Mouse (Mus musculus): ENCODE results near the gene Brd3.
"Not testable (repeated sequence)": the region's sequence is repeated elsewhere in the genome, so short reads cannot be mapped to it uniquely, and the experiment has no call there.

Gene Brd3

DNA sequence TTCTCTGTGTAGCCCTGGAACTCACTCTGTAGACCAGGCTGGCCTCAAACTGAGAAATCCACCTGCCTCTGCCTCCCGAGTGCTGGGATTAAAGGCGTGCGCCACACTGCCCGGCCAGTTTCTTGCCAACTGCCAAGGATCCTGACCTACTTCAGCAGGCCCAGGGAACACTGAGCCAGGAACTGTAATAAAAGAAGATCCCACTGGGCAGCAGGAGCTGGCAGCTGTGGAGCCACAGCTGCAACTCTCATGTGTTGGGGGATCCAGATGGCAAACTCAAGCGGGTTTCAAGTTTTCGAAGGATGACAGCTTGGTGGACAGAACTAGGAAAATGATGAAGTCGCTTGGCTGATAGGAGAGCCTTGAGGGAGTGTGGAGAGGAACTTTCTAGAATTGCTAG lies 3.2 kb upstream of the Brd3 start:
- no peak for DNase-seq

DNA sequence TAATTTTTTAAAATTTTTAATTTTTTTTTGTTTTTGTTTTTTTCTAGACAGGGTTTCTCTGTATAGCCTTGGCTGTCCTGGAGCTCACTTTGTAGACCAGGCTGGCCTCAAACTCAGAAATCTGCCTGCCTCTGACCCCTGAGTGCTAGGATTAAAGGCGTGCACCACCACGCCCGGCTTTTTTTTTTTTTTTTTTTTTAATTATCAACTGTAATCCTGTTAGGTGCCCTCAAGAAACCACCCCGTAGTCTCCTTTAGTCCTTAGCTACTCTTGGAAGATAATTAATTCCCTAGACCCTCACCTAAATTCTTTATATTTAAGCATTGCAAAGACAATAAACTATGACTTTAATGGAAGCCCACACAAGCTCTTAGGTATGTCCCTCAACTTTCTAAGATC lies 804 bp downstream of the Brd3 start:
- not testable (repeated sequence) for DNase-seq

DNA sequence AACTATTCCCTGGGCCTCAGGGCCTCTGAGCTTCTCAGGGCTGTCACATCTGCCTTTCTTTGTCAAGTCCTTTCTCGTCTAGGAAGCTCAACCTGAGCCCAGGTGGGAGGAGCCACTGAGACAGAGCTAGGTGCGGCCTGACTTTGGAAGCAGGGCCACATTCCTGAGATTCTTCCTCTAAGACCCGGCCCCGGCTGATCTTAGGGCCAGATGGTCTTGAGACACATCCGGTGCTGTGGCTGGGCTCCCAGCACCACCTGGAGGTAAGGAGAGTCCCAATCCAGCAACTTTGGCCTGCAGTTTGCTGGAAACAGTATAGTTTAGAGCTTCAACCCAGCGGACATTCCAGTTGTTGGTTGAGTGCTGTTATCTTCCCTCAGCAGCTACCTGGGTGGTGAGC lies 1.9 kb downstream of the Brd3 start:
- peak; percentile 94 for DNase-seq

DNA sequence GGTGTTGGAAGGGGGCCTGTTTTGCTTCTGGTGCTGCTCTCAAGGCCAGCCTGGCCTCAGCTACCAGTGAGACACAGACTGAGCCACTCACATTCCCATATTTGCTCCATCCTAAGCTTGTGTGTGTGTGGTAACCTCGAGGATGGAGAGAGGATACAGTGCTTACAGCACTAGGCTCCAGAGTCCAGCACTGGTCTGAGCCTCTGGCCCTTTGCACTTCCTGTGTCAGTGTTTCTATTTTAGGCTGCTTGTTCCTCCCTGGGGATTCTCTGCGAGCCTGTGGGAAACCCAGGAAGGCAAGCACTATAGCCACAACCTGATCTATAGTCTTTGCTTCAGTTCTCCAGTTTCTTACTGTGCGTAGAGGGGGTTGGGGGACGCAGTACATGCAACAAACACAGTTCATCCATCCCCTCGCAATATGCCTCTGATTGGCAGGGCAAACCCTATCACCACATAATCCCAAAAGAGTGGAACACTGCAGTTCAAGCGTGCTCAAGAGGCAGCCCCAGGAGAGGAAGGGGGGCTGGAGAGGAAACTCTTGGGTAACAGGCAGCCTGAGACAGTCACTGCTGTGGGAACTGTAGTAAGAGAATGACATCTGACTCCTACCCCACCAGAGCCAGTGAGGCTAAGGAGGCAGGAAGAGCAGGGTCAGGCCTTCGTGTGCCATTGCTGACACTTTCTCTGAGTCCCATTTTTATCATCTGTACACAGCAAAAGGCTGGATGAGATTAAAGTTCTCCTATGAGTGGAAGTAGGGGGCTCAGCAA lies 3.2 kb downstream of the Brd3 start:
- peak; percentile 97 for DNase-seq

DNA sequence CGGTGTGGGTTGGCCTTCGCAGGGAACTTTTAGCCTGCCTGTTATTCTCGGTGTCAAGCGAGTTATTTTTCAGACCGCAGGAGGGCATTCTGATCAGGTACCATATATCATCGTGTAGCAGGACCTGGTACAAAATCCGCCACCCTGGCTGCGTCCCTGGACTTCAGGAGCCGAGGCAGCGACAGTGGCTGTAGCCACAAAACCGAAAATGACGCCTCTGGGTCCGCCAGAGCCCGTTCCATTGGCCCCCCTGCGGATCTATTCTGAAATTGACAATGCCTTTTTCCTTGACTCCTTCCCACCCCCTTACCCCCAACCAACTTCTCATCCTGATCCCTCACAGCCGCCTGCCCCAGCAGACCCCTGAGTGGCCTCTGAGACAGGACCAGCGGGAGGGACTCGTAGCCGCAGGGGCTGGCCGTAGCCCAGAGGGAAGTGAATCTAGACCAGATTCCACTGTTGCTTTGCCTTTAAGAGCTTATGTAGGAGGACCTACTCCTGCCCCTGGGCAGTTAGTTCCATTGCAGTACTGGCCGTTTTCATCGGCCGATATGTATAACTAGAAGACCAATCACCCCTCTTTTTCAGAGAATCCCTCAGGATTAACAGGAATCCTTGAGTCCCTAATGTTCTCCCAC lies 11.0 kb downstream of the Brd3 start:
- DNase-seq: no peak

DNA sequence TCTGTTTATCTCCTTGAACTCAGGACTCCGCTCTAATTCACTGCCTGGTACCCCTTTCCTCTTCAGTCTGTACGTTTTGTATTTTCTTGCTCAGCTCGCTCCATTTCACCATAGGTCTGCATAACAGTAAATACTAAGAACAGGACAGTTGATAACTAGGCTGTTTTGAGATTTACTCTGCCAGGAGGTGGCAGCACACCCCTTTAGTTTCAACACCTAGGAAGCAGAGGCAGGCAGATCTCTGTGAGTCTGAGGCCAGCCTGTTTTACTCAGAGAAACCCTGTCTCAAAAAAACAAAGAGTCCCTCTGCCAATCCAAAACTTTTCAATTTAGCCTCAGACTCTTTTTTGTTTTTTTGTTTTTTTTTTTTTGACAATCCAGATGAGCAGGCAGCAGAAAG lies 13.5 kb downstream of the Brd3 start:
- DNase-seq: no peak

DNA sequence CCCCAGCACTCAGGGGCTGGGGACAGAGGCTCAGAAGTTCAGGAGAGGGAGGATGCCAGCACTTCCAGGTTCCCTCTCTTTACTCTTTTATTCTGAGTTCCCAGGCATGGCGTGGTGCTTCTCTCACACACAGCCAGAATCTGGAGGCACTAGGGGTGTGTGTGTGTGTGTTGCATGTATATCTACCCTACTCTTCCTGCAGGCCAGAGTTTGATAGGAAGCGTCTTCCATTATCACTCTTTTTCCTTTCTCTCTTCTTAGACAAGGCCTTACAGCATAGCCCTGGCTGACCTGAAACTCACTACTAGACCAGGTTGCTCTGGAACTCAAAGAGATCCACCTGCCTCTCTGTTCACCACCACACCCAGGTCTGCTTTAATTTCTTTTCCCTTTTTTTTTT lies 16.5 kb downstream of the Brd3 start:
- no peak for DNase-seq

DNA sequence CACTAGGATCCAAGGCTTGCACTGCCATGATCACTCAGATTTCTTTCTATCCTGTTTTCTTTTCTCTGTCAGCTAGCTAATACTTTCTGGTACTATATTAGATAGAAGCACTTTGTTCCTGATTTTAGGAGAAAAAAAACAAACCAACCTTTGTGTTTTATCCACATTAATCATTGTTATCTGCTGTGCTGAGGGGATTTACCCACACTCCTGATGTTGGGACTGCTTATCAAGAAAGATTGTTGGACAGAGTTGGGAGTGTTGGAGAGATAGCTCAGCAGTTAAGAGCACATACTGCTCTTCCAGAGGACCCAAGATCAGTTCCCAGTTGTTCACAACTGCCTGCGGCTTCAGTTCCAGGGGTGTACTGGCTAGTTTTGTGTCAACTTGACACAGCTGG lies 19.1 kb downstream of the Brd3 start:
- no peak for DNase-seq

DNA sequence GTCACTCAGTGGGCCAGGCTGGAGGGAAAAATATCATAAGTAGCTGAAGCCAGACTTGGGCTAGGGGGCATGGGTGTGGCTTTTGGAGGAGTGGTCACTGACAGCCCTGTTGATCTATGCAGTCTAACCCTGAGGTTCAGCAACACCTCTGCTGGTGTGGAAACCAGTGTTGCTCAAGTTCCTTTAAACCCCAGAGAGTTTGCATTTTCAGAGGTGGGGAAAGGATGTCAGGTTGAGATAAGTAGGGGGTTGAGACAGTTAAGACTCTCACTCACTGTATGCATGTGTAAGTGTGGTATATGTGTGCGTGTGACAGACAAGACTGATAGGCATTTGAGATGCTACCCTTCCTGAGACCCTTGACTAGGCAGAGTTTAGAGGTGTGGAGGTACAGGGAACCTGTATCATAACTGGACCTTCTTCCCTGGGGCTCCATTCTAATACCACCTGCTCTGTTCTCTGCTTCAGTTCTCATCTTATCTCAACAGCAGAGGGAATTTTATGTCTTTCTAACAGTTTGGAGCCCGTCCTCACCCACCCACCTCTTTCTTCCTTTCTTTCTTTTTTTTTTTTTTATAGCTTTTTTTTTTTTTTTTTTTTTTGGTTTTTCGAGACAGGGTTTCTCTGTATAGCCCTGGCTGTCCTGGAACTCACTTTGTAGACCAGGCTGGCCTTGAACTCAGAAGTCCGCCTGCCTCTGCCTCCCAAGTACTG lies 20.0 kb downstream of the Brd3 start:
- peak; percentile 83 for DNase-seq

DNA sequence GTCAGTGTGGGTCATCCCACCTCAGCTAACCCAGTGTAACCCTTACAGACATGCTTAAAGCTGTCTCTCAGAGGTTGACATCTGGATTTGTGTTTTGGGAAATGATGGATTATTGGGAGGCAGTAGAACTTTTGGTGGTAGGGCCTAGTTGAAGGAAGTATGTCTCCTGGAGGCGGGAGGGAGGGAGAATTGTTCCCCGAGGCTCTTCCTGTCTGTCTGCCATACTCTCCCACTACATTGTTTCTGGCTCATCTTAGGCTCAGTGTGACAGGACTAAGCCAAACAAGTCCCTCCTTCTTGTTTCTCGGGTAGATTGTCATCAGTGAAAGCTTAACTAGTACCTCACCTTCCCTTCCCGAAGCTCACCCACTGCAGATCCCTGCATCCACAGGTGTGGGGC lies 20.7 kb downstream of the Brd3 start:
- no peak for DNase-seq

DNA sequence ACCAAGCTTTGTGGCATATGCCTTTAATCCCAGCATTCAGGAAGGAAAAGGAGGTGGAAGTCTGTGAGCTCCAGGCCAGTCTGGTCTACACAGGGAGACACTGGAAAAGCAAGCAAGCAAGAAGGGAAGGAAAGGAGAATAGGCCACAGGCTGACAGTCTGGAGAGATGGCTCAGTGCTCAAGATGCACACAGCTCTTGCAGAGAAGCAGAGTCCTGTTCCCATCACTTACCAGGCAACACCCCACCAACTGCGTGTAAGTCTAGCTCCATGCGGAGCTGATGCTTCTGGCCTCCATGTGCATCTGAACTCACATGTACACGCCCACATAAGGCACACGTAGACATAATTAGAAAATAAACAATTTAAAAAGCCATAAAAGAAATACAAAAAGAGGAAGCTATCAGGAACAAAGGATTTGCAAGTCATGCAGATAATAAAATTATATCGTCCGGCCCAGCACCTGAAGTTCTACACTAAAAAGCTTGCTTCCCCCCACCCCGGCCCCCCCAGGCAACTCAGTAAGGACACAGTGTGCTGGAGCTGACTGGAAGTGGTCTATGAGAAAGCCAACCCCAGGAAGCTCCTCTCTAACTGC lies 25.1 kb downstream of the Brd3 start:
- DNase-seq: no peak

DNA sequence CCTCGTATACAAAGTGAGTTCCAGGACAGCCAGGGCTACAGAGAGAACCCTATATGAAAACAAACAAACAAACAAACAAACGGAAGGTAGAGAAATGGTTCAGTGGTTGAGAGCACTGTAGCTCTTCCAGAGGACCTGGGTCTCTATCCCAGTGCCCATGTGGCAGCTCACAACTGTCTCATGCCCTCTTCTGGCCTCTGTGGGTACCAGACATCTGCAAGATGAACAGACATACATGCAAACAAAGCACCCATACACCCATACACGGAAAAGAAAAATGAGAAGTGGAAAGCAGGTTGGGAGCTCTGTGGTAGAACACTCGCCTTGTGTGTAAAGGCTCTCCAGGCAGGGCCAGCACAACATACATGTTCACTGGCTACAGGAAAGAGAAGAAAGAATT lies 27.1 kb downstream of the Brd3 start:
- DNase-seq: peak; percentile 85

DNA sequence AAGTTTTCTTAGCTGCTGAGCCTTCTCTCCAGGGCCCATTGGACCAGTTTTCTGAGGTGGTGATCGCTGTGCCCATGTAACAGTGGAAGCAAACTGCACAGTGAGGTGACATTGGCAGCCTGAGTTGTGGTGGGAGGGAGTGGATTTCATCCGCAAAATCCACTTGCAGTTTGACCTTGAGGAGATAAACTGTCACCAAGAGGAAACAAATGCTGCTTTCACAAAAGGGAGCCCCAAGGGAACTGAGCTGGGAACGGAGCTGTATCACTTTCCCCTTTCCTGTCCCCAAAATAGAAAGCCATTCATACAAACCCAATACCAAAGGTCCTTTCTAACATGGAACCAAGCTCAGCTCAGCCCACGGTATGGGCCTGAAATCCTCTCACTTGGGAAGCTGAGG lies 27.6 kb downstream of the Brd3 start:
- DNase-seq: peak; percentile 92

DNA sequence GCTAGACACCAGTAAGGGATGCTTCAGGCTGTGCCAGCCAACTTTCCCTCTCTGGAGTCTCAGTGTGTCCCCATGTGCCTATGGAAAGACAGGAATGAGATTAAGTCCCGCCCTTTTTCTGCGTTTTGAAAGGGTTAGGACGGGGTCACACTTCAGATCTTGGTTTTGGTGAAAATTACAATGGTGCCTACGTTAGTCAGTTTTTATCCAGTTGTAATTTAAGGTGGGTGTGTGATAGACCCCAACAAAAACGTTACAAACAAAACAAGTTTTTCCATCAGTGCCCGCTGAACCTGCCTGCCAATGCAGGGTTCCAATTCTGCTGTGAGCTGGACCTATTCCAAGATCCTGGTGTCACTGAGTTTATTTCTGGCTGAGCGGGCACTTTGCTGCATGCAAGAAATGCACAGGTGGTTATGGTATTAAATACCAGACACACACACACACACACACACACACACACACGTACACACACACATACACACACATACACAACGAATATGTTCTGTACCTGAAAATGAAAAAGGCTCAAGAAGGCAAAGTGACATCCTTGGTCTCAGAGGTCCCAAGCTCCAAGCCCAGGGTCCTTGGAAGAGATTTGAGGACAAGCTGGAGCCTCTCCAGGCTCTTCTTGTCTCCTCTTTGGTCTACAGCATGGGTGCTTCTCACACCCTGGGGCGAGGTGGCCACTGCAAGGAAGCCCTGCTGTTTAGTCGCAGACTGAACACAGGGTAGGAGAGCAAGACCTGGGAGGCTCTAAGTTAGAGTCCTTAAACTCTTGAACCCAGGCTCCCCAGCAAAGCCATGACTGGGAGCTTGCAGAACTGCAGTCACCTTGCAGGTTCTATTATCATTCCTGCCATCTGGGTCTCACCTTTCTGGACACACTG lies 30.9 kb downstream of the Brd3 start:
- peak; percentile 89 for DNase-seq

DNA sequence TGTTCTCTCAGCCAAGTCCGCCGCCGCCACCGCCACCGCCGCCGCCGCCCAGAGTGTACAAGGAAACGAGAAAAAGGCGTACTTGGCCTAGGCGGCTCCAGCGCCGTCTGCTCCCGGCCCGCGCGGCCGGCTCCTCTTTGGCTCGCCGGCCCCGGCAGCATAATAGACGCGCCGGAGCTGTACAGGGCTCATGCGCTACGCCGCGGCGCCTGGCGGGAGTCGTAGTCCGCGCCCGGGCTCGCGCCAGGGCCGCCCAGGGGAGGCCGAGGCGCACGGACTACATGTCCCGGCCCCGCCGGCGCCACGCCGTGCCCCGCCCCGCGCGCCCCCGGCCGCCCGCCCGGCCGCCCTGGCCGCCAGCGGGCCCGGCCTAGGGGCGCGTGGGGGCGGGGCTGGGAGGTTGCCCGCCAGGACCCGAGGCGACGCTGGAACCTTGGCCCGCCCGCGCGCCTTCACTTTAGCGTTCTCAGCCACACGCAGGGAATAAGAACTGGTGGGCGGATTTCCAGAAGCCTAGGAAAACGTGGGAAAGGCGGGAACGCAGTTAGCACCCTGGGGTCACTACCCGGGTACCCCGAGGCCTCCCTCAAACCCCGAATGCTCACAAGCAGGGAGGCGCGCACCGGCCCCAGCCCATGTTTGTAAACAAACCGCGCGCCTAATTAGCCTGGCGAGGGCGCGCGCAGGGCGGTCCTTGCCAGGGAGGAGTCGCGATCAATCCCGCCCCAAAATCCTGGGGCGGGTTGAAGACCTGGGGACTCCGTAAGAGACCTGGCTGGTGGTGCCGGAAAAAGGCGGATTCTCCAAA lies 31.8 kb downstream of the Brd3 start:
- DNase-seq: peak; percentile 100

DNA sequence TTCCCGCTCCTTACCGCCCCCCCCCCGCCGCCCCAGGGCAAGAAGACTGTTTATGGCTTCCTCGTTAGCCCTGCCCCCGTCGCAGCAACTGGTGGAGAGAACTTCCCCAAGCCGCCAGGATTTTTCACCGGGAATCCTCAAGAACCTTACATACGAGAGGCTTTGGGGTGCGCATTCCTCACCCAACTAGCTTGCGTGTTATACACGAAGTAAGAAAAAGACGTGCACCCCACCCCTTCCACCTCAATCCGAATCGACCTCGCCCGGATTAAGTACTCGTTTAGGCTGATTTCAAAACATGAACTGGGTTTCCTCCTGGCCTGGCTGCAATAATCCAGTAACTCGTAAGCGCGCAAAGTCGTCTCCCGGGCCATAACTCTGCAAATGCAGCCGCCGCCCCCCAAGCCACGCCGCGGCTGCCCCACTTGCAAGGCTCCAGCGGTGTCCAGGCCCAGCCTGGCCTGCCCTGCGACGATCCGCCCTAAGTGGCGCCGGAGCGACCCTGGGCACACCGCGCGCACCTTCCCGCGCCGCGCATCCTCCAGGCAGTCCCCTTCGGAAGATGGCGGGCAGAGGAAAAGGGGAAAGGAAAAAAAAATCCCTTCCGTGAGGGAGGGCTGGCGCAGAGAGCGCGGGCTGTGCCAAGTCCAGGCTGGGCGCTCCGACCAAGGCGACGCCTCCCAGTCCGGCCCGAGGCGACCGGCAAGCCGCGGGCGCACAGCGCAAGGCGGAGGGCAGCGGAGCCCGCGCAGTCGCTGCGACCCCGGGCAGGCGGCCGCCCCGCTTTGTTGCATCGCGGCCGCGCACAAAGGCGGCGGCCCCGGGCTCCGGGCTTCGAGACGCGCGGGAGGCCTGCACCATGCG lies 32.6 kb downstream of the Brd3 start:
- peak; percentile 95 for DNase-seq

DNA sequence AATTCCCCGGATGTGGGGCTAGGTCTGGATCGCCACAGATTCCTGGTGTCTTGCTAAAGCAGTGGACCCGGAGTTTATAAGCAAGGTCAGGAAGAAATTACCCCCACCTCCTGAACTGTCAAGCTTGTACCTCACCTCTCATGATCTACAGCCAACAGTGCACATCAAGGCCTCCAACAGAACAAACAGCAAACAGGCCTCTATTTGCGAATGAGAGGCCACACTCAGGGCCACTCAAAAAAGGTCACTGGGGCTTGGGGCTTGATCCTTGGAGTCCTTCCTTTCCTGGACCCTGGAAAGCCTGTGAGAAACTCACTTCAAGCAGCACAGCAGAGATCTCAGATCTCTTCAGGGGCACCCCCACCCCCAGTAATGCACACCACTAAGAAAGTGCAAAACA lies 33.6 kb downstream of the Brd3 start:
- peak; percentile 87 for DNase-seq

DNA sequence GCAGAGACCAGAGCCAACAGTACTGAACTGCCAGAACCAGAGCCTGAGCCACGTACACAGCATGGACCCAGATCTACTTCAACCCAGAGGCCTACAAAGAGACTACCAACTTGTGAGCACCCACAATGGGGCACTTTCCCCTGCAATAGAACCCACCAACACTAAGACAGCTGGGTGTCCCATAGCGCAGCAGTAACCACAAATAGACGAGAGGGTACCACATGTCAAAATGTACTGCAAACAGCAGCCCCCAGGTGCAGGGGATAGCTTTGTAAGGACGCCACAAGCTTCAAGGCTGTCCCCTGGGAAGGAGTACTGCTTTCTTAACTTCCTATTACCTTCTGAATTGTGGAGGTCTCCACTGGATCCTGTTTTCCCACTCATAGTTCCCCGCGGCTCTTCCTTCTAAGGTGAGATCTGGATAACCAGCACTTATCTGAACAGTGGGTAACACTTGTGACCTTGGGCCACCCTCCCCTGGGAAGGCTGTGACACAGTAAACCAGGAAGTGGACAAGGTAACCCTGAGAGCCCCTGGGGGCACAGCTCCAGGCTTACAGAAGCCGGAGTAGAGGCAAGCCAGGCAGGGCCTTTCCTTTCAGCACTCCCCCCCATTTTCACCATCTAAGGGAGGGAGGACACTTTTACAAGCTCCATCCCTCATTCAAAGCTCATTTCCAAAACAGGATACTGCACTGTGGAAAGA lies 34.2 kb downstream of the Brd3 start:
- DNase-seq: peak; percentile 92

DNA sequence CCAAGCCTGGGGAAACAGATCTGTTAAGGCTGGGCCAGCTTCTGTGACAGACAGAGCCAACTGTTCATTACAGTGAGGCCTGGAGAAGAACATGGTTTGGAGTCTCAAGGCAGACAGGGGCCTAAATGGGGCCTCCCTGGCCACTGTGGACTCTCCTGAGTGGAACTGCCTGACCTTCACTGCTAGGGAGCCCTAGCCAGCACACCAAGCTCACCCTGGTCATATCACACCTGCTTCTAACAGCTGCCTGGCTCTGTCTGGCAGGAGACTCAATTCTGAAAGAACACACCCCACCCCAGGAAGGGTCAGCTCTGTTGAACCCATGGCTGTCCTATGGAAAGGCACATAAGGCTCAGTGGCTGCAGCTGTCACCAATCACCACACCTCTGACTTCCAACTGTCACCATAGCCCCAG lies 36.3 kb downstream of the Brd3 start:
- peak; percentile 88 for DNase-seq

DNA sequence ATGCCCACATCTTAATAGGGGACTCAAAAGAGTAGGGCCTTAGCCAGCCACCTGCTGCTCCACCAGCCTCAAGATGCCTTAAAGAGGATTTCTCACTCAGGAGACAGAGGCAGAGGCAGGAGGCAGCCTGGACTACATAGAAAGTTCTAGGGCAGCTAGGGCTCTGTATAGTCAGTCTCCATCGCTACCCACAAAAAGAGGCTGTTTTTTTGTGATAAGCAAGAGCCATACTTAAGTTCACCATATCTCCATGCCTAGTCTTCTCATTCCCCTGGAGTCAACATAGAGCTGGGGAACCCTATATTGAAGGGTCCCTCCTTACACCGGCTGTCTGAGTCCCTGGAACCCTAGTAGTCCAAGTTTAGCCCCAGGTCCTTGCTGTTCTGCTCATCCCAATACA lies 36.9 kb downstream of the Brd3 start:
- no peak for DNase-seq
